Mouse (Mus musculus) lung, postnatal 0 days (tissue): ENCODE data around the gene Aoc2.

Source experiments
- CTCF ChIP-seq: IDR thresholded peaks from 2 replicates; pipeline ENCODE4 v1.5.1; 2016; ENCODE audit warnings: antibody characterized with exemption, mild to moderate bottlenecking
- EP300 ChIP-seq: IDR thresholded peaks from 2 replicates; pipeline ENCODE4 v1.6.1; 2016; ENCODE audit warnings: antibody characterized with exemption, mild to moderate bottlenecking, control low read depth

DNA sequence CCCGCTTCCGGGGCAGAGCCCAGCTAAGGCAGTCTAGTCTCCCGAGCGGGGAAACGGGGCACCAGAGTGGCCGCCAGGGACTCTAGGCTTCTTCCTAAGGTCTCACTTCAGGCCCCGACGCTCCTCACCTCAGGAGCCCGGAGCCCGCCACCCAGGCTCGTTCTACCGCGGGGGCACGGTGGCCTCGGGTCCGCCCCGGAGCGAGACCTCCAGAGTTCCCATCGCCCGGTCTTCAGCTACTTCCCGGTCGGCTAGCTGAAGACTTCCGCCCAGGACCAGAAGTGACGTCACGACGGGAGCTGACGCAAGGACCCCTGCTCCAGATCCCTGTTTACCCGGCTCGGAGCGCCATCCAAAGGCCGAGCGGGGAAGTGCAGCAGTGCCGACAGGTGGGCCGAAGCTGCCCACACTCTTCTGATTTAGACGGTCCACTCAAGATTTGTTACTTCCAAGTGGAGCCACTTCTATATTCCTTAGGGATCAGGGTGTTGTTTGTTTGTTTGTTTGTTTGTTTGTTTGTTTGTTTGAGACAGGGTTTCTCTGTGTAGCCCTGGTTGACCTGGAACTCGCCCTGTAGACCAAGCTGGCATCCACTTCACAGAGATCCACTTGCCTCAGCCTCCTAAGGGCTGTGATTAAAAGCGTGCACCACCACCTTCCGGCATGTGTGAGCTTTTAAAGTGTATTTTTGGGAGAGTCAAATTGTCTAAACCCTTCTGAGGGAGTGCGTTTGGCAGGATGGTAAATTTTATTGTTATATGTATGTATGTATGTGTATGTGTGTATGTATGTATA, 22.7 kb upstream of the Aoc2 start, which contains the start of gene Becn1:
- TF ChIP-seq CTCF (peak; percentile 98), EP300 (no peak)
